Mouse (Mus musculus) G1E (cell line): ENCODE data around the gene Il17d.

Experiments
- CTCF ChIP-seq: IDR thresholded peaks from 2 replicates; pipeline ENCODE4 v1.5.1; 2012; ENCODE audit warnings: low read depth, low read length, inconsistent platforms, mixed read lengths
- GATA1 ChIP-seq: IDR thresholded peaks from 2 replicates; pipeline ENCODE4 v1.6.1; 2012; ENCODE audit warnings: borderline replicate concordance, low read length, inconsistent platforms, mixed read lengths
- GATA2 ChIP-seq: IDR thresholded peaks from 2 replicates; pipeline ENCODE4 v1.6.1; 2012; ENCODE audit warnings: low read depth, low read length, inconsistent platforms, borderline replicate concordance
- POLR2AphosphoS5 ChIP-seq: IDR thresholded peaks from 2 replicates; pipeline ENCODE4 v1.6.1; 2012; ENCODE audit warnings: low read depth, low read length, inconsistent platforms; ENCODE audit not compliant: insufficient replicate concordance
- TAL1 ChIP-seq: conservative IDR thresholded peaks from 2 replicates; pipeline ENCODE4 v1.6.1; 2012; ENCODE audit warnings: low read depth, low read length, inconsistent platforms, mixed read lengths

DNA sequence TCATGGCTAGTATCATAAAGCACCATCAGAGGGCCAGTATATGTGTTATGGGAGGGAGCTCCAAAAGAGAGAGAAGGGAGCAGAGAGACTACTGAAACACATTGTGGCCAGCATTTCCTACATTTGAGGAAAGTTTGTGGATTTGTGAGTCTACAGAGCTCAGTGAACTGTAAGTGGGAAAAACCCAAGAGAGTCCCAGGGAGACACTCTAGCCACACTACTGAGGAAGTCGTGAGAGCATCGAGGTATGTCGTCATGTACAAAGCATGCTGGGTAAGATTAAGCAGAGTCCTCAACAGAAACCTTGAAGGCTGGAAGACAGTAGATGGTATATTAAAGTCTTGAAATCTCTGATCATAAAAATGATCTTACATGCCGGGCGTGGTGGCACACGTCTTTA lies 40.4 kb upstream of the Il17d start:
- no peak for TF ChIP-seq TAL1
- TF ChIP-seq CTCF = no peak
- no peak for TF ChIP-seq GATA1
- no peak for TF ChIP-seq POLR2AphosphoS5
- TF ChIP-seq GATA2 = no peak
